Mouse (Mus musculus) midbrain, embryonic 16.5 days (tissue): ENCODE results near the gene Maco1. TPM values are rescaled to one million over a fixed set of nuclear protein-coding genes. Genes with fewer than 3 reads are reported as not detected.

ENCODE experiments used
- ATAC-seq: fragments of 200-750 bp; cut with Nextera tagmentation; 2 replicates; pipeline ENCODE4 v1.8.0; 2017; ENCODE audit warnings: moderate TSS enrichment
- H3K27ac ChIP-seq: fragments of 300-500 bp; sonication (generic); 2 replicates; pipeline ENCODE4 v1.5.1; 2014; ENCODE audit warnings: mild to moderate bottlenecking, low read length, mixed read lengths
- H3K27me3 ChIP-seq: fragments of 300-500 bp; sonication (generic); 2 replicates; pipeline ENCODE4 v1.6.1; 2014; ENCODE audit warnings: low read depth, low read length, mixed read lengths; ENCODE audit not compliant: control insufficient read depth, insufficient read depth
- H3K36me3 ChIP-seq: fragments of 300-500 bp; sonication (generic); 2 replicates; pipeline ENCODE4 v1.6.1; 2014; ENCODE audit warnings: mild to moderate bottlenecking, low read length, moderate library complexity, mixed read lengths; ENCODE audit not compliant: control insufficient read depth, insufficient read depth
- H3K4me1 ChIP-seq: fragments of 300-500 bp; sonication (generic); 2 replicates; pipeline ENCODE4 v1.6.1; 2014; ENCODE audit warnings: mild to moderate bottlenecking, low read length, mixed read lengths; ENCODE audit not compliant: control insufficient read depth, insufficient read depth
- H3K4me2 ChIP-seq: fragments of 300-500 bp; sonication (generic); 2 replicates; pipeline ENCODE4 v1.6.1; 2014; ENCODE audit warnings: mild to moderate bottlenecking, low read length, mixed read lengths
- H3K4me3 ChIP-seq: fragments of 300-500 bp; sonication (generic); 2 replicates; pipeline ENCODE4 v1.5.1; 2014; ENCODE audit warnings: low read depth, mild to moderate bottlenecking, low read length, moderate library complexity, mixed read lengths
- H3K9ac ChIP-seq: fragments of 300-500 bp; sonication (generic); 2 replicates; pipeline ENCODE4 v1.6.1; 2014; ENCODE audit warnings: low read depth, low read length, mixed read lengths
- H3K9me3 ChIP-seq: fragments of 300-500 bp; sonication (generic); replicated peaks from 2 replicates; pipeline ENCODE4 v1.6.1; 2014; ENCODE audit warnings: mild to moderate bottlenecking, low read length, mixed read lengths; ENCODE audit not compliant: control insufficient read depth, poor library complexity, severe bottlenecking
- whole genome bisulfite sequencing: fragments of 180-500 bp; shearing (Covaris S2); extraction: QIAGEN DNeasy Blood & Tissue Kit; methylation state at CpG from one replicate; pipeline ENCODE4 v1.1.7; 2014; 5-methylcytosine and 5-hydroxymethylcytosine counted together
- polyA plus RNA-seq: library from polyadenylated mRNA; unstranded; fragments of >200 nt; fragmentation: Nextera tagmentation; extraction: Ambion mirVana; gene quantifications from 2 replicates; pipeline ENCODE4 v1.2.1, GENCODE M21; 2015

The Maco1 gene
- polyA plus RNA-seq, 1 experiment from 2014 or later = 91.3 TPM

DNA sequence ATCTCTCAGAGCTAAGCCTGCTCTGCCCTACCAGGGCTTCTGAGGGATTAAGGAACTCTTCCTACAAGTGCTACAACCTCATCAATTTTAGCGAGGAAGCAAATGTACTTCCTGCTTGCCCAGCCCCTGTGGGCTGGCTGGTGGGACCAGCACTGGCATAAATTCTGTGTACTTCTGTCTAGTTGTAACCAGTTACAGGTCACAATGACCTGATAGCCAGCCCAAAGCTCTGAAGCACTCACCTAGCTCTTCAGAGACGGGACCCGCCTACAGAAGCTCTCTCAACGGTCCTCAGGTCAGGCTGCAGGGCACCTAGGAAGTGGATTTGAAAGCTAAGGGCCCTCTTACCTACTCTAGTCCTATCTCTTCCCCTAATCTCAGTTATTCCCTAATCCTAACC lies 35.4 kb downstream of the Maco1 start:
- 82% methylated on average over 4 of the region's 4 CpGs for WGBS
- Histone ChIP-seq H3K4me1 (no peaks in the 10 kb centered on the region), H3K27ac (no peak overlapping the region), H3K36me3 (no peaks in the 10 kb centered on the region), H3K9me3 (no peaks in the 10 kb centered on the region), H3K9ac (no peak overlapping the region), H3K27me3 (no peaks in the 10 kb centered on the region), H3K4me3 (no peak overlapping the region), H3K4me2 (no peak overlapping the region)
- ATAC-seq = no peak

DNA sequence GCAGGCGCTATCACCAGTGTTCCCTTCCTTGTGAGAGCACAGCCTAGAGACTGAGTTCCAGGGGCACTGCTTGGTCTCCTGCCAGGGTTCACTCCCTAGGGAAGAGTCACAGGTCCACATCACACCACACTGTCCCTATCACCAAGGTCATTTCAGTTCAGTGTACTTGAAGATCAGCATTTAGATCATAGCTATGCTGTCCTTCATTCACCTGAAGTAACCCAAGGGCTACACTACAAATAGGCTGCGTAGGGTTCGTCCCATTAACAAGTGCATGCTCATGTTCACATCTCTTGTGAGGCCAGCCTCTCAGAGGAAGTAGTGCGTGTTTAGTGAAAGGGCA lies 38.9 kb downstream of the Maco1 start:
- Histone ChIP-seq H3K4me1 (no peaks in the 10 kb centered on the region), H3K27me3 (no peaks in the 10 kb centered on the region), H3K4me3 (no peak overlapping the region), H3K4me2 (no peak overlapping the region), H3K9me3 (no peaks in the 10 kb centered on the region), H3K9ac (no peak overlapping the region), H3K36me3 (peaks cover 28% of the 10 kb centered on the region), H3K27ac (no peak overlapping the region)
- WGBS = 90% methylated on average over 4 of the region's 4 CpGs
- no peak for ATAC-seq

- Histone ChIP-seq H3K27ac (no peak overlapping the region), H3K9me3 (no peaks in the 10 kb centered on the region)
Measured at GRCm38 (mm10) chr4:134813406-134814228, 39.5 kb downstream of the Maco1 start.

DNA sequence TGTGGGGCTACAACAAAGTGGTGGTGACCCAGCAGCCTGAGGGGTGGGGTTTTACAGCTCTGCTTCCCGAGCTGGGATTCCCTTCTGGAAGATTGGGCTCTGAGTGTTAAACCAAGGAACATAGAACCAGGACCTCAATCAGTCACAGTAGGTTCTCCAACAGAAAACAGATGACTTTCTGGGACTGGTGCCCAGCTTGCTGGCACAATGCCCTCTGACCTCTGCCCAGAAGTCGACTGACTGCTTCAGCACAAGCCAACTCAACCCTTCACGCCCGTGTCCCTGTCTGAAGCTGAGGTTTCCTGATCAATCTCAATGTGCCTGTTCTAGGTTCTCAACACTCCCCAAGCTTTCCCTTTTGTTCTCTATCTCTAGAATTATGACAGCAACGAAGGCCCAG lies 48.4 kb downstream of the Maco1 start:
- peaks cover 45% of the 10 kb centered on the region for H3K36me3 ChIP-seq
- no peak overlapping the region for H3K4me3 ChIP-seq
- 77% methylated on average over 5 of the region's 5 CpGs for WGBS
- H3K9ac ChIP-seq = no peak overlapping the region
- no peak overlapping the region for H3K27ac ChIP-seq
- no peaks in the 10 kb centered on the region for H3K27me3 ChIP-seq
- ATAC-seq = no peak
- H3K9me3 ChIP-seq = no peaks in the 10 kb centered on the region
- H3K4me2 ChIP-seq = no peak overlapping the region
- H3K4me1 ChIP-seq = no peaks in the 10 kb centered on the region

More at GRCm38 (mm10) chr4:134813406-134814228, 39.5 kb downstream of the Maco1 start:
- H3K27me3 ChIP-seq = no peaks in the 10 kb centered on the region
- WGBS = 87% methylated on average over 17 of the region's 17 CpGs
- H3K4me2 ChIP-seq = no peak overlapping the region
- H3K9ac ChIP-seq = no peak overlapping the region
- H3K4me3 ChIP-seq = no peak overlapping the region
- H3K36me3 ChIP-seq = peaks cover 32% of the 10 kb centered on the region
- no peak for ATAC-seq
- H3K4me1 ChIP-seq = no peaks in the 10 kb centered on the region

GRCm38 (mm10) chr4:134802765-134803164 lies 50.4 kb downstream of the Maco1 start:
- no peak for ATAC-seq
- Histone ChIP-seq H3K9ac (no peak overlapping the region), H3K27ac (no peak overlapping the region), H3K9me3 (no peaks in the 10 kb centered on the region), H3K36me3 (peaks cover 36% of the 10 kb centered on the region), H3K27me3 (no peaks in the 10 kb centered on the region), H3K4me1 (no peaks in the 10 kb centered on the region), H3K4me3 (no peak overlapping the region), H3K4me2 (no peak overlapping the region)
- WGBS = 89% methylated on average over 3 of the region's 3 CpGs

- Histone ChIP-seq H3K9ac (no peak overlapping the region), H3K36me3 (peaks cover 36% of the 10 kb centered on the region), H3K4me2 (no peak overlapping the region), H3K4me3 (no peak overlapping the region), H3K27me3 (no peaks in the 10 kb centered on the region), H3K27ac (no peak overlapping the region), H3K4me1 (no peaks in the 10 kb centered on the region), H3K9me3 (no peaks in the 10 kb centered on the region)
- no peak for ATAC-seq
- WGBS = 86% methylated on average over 10 of the region's 10 CpGs
Measured at GRCm38 (mm10) chr4:134802155-134802554, 51.0 kb downstream of the Maco1 start.

DNA sequence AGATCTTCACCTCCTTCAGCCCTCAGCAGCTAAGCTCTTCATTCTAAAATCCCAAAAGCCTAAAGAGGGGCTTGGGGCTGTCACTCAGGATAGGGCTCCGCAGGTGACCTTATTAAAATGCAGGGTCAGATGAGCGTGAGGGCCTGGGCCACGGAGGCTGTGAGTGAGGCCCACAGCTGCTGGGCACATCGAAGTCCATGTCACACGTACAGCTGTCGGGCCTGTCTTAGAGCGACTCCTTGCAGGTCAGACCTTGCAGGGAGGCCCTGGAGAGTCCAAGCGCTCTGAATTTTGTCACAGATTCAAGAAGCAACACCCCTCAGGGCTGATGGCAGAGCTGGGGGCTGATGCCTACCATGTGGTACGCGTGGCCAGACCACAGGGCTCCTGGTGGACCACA lies 52.5 kb downstream of the Maco1 start:
- Histone ChIP-seq H3K4me2 (no peak overlapping the region), H3K27me3 (no peaks in the 10 kb centered on the region), H3K9ac (no peak overlapping the region), H3K9me3 (no peaks in the 10 kb centered on the region), H3K36me3 (peaks cover 26% of the 10 kb centered on the region), H3K4me1 (no peaks in the 10 kb centered on the region), H3K4me3 (no peak overlapping the region), H3K27ac (no peak overlapping the region)
- WGBS = 58% methylated on average over 10 of the region's 10 CpGs
- ATAC-seq = no peak

DNA sequence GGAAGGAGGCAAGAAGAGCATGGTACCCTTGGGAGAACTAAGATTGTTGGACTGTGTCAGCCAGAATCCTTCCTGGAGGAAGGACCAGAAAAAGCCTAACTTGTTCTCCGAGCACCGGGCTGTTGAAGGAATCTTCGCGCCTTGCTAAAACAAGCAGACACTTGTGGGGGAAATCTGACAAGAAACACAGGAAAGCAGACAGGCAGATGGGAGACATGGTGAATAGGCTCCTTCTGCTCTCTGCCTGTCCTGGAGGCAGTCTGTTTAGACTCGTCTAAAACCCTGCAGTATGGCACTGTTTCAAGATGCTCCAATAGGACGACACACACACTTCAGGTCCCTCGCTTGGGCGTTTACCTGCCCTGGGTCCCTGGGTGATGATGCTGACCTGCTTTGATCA lies 53.0 kb downstream of the Maco1 start:
- 82% methylated on average over 8 of the region's 8 CpGs for WGBS
- Histone ChIP-seq H3K9me3 (no peaks in the 10 kb centered on the region), H3K27ac (no peak overlapping the region), H3K4me2 (no peak overlapping the region), H3K4me1 (no peaks in the 10 kb centered on the region), H3K9ac (no peak overlapping the region), H3K4me3 (no peak overlapping the region), H3K36me3 (peaks cover 20% of the 10 kb centered on the region), H3K27me3 (no peaks in the 10 kb centered on the region)
- no peak for ATAC-seq

- WGBS = 10% methylated on average over 4 of the region's 4 CpGs
- Histone ChIP-seq H3K4me1 (no peaks in the 10 kb centered on the region), H3K36me3 (peaks cover 13% of the 10 kb centered on the region), H3K4me3 (no peak overlapping the region), H3K4me2 (no peak overlapping the region), H3K9me3 (no peaks in the 10 kb centered on the region), H3K27me3 (no peaks in the 10 kb centered on the region), H3K9ac (no peak overlapping the region), H3K27ac (no peak overlapping the region)
- peak; percentile 21; the same call in 1 of the 2 replicates for ATAC-seq
Measured at GRCm38 (mm10) chr4:134799272-134799671, 53.9 kb downstream of the Maco1 start.
